Mouse (Mus musculus) erythroid progenitor cell, adult 5-6 weeks (primary cell): ENCODE data around the gene Arfrp1. TPM values are rescaled to one million over a fixed set of nuclear protein-coding genes. Genes with fewer than 3 reads are reported as not detected.

Experiments used
- ATAC-seq: replicated peaks from 2 replicates; pipeline ENCODE4 v1.8.0; 2016; ENCODE audit warnings: moderate number of reproducible peaks, mild to moderate bottlenecking, moderate TSS enrichment, inconsistent platforms; ENCODE audit not compliant: poor library complexity, low FRiP score, severe bottlenecking
- total RNA-seq, 2 experiments: library from RNA; stranded (forward) in 1 of 2; stranded (reverse) in 1 of 2; fragments of 150-400 nt in 1 of 2; fragments of 186-747, 209-891 nt in 1 of 2; gene quantifications; 2 replicates each; pipeline versions ENCODE4 v1.2.3 to v1.2.4; 2015 to 2017; ENCODE audit warnings: low replicate concordance in 2 of 2

Arfrp1 gene
- total RNA-seq (2015; ENCODE audit: low replicate concordance) (5.4 and 14.3 TPM in 2 replicates), total RNA-seq (2017; ENCODE audit: low replicate concordance) (9.0 and 10.8 TPM in 2 replicates)

DNA sequence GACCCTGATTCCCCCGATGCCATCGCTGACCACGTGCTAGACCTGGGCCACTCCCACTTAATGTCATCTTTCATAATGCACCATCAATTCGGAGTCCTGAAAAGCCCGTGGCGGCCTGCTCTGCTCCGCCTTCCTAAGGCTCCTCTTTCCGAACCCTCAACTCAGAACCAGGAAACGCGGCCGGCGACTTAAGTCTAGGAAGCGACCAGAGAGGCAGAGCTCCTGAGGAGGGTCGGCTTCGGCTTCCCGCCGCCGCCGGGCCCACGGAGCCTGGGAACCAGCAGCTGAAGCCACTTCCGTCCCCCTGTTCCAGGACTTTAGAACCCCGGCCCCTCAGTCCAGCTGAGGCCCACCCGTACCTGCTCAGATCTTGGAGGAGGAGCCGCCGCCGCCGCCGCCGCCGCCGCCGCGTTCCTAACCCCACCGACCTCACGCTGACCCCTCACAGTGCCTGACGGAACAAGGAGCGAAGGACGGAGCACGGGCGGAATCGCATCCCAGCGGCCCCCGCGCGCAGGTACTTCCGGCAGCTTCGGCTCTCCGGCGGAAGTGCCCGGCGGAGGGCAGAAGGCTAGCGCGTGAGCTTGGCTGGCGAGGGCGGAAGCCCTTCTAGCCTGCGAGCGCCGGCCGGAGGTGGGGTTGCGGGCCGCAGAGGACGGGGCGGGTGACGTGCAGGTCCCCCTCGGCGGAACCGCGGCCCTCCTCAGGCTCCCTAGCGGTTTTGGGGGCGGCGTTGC is at the start of gene Arfrp1, which contains the start of gene Zgpat:
Arfrp1 (minus strand) TSS at position 545 of the 737 bp plus-strand sequence.
Zgpat (plus strand) TSS at position 69 of the 737 bp plus-strand sequence.
- peak; percentile 93 for ATAC-seq

DNA sequence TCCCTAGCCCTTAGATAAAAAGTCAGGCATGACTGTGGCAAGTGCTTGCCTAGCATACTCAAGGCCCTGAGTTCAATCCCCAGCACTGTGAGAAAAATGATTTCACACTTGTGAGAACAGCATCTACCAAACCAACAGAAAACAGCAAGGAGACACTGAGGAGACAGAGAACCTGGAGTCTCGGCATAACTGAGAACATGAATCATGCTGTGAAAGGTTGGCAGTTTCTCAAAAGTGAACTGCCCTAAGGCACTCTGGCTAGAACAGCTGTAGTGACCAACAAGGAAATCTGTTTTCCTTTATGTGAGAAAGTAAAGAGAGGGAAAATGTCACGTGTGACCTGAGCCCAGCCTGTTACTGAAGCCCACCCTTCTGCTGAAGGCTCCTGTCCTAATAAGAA is 47.9 kb upstream of the Arfrp1 start:
- ATAC-seq: no peak

DNA sequence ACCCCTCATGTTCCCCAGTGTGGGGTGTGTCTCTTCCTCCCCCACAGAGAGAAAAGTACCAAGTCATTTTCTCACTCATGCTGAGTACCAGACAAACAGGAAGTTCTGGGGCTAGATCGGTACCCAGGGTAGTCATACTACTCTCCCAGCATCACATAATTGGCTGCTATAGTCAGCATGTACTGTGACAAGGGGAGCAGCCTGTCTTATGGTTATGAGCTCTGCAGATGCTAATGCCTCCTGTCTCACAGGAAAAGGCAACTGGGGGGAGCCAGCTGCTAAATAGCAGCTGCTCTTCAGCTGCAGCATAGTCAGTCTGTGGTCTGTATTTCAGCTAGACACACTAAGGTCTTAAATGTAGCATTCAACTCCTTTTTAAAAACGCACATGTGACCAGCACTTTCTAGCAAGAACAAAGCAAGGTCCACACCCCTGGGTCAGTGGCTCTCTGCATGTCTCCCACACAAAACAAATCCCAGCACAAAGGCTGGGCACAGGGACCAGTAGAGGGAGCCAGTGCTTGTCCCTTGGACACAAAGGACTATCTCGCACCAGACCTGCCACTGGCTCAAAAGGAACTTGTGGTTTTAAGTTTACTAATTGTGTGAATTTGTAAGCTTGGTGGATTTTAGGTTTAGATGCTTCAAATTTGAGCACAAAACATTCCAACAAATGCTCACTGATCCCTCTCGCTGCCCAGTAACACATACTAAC is 45.7 kb upstream of the Arfrp1 start:
- ATAC-seq: peak; percentile 52; the same call in 1 of the 2 replicates

DNA sequence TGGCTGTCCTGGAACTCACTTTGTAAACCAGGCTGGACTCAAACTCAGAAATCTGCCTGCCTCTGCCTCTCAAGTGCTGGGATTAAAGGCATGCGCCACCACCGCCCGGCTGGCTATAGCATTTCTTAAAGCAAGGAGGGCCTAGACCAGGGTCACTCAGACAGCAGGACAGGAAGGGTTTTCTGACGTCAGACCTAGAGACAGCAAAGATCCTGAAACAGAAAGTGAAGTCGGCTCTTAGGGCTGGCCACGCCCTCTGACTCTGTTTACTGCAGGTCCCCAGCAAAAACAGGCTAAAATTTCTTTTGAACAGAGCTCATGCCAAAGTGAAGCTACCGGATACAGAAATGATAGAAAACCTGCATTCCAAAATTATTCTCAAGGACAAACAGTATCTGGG is 44.4 kb upstream of the Arfrp1 start:
- ATAC-seq: no peak

DNA sequence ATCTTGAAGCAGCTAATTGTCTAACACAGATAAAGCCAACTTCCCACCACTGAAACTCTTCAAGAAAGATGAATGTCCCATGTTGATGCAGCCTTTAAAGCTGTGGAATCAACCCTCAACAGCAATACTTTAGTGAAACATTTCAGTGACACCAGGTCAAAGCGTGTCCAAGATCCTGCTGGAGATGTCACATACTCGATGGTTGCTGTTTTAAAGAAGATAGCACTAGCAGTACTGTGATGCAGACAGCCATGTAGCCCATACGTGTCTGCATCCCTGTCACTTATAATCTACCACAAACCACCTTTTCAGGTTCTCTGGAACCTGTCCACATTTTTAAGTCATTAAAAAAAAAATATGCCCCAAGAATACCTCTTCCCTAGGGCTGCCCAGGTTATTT is 38.5 kb upstream of the Arfrp1 start:
- ATAC-seq: no peak

DNA sequence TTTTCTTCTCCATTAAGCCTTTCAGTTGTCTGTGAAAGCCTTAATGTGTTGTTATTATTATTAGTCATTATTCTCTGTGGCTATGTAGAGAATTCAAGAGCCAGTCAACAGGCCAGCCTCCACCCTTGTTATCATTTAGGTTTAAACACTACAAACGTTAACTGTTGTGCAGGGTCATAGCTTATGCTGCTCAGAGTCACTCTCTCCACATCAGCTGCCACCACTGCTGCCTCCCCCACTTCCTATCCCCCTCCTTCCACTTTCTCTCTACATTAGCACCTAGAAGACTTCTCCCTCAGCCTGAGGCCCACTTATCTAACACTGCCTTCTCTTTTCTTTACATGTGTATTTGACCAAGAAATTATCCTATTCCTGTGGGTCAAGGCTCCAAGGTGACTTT is 36.3 kb upstream of the Arfrp1 start:
- ATAC-seq: no peak

DNA sequence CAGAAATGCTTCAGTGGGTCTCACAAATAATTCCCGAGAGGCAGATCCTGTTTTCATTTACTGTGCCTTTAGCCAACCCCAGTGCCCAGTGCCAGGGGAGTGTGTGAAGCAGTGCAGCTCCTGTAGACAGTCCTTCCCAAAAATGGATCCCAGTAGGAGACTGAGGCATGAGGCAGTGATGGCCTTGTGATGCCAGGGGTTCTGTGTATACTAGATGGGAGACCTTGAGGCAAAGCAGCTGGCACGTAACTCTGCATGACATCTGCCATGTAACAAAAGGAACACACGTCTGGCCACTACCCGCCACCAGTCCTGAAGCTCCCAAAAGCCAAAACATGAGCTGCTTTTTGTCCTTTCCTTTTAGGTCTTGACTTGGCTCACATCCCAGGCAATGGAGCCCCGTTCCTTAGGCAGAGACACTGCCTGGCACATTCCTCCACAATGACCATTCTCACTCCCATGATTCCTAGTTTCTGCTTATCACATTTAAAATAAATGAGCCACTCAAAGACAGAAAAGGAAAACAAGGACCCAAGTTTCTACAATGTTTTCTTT is 32.1 kb upstream of the Arfrp1 start:
- no peak for ATAC-seq

DNA sequence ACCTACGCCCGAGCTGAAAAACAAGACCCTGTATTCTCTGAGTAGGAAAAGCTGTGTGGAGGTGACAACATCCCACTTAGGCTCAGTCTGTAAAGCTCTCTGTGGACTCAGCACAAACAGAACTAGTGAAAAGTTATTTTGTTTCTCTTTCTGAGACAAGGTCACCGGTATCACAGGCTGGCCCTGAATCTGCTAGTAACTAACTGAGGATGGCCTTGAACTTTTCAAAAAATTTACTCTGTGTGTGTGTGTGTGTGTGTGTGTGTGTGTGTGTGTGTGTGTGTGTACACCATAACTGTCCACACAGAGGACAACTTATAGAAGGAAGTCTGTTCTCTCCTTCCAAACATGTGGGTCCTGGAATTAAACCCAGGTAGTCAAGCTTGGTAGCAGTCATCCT is 28.9 kb upstream of the Arfrp1 start:
- no peak for ATAC-seq

DNA sequence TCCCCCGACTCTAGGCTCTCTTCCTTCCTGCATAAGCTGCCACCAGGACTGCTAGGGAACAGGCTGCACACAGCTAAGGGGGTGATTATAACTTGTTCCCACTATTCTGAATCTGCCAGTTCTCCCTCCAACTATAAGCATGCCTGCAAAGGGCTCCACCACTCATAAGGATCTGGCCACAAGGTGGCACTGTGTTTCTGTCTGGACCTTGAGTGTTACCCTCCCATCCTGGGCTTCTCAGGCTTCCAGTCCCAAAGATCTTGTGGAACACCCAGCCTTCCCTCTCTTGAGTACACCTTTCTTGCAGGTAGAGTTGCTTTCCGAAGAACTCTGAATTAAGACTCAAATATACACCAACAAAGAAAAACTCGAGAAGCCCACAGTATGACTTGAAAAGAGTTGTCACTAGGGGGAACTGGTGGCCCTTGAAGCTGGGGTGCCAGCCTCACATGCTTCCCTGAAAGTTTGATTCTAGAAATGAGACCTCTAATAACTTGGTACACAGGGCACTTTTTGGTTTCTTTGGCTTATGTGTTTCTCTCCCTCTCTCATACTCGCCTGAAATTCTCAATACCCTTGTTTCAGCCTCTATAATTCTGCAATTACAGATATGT is 27.5 kb upstream of the Arfrp1 start:
- peak; percentile 84 for ATAC-seq

DNA sequence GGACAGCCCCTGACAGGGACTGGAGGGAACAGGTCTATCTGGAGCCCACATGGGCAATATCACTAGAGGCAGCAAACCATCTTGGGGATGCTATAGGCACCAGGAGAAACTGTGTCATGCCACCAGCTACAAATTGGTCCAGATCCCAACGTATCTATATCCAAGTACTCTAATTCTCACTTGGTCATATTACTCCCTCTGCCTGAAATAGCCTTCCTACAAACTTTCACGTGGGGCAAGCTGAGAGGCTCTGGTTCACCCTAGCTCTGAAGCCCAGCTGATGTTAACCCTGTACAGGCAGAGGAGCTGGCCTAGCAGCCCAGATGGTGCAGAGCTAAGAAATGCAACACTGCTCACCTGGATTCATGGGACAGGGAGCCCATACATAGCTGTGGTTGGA is 26.3 kb upstream of the Arfrp1 start:
- ATAC-seq: no peak

DNA sequence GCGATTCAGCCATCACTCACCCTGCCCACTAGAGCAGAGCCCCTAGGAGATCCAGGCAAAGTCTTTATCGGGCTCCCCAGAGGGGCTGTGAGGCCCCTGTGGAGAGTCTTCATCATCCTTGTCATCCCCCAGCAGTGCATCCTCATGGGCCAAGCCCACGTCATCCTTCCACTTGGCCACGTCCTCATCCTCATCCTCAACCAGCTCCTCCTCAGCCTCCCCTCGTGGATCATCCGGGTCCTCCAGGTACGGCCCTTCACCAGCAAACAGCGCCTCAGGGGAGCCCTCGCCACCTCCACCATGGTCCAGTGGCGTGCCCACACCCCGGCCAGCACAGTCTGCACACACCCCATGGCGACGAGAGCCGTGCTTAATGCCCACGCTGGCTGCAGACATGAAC is 25.8 kb upstream of the Arfrp1 start:
- no peak for ATAC-seq

DNA sequence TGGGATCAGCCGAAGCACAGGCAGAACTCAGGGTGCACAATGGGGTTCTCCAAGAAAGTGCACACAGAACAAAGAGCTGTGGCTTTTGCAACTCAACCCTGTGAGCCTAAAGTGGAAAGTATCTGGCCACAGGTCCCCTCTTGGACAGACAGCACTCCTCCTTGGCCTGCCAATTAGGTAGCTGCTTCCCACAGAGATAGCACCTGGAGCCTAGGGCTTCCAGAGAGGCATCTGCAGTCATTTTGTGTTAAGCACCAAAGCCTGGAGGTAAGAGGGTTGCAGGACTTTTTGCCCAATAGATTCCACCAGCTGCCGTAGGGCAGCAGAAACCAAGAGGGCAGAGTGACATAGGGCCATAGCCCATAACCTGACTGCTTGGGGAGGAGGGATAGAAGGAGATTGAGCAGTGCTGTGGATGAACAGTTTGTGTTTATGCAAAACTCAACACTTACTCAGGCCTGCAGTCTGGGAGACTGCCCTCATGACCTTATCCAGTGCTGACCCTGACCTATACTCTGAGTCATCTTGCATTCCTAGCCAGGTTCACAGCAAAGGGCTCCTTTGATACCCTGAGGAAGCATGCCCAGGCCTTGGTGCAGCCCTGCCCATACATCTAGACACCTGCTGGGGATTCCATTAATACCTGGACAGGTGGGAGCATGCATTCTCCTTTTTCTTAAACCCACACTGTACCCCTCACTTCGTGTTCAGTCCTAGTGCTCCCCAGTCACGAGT is 25.1 kb upstream of the Arfrp1 start:
- no peak for ATAC-seq

DNA sequence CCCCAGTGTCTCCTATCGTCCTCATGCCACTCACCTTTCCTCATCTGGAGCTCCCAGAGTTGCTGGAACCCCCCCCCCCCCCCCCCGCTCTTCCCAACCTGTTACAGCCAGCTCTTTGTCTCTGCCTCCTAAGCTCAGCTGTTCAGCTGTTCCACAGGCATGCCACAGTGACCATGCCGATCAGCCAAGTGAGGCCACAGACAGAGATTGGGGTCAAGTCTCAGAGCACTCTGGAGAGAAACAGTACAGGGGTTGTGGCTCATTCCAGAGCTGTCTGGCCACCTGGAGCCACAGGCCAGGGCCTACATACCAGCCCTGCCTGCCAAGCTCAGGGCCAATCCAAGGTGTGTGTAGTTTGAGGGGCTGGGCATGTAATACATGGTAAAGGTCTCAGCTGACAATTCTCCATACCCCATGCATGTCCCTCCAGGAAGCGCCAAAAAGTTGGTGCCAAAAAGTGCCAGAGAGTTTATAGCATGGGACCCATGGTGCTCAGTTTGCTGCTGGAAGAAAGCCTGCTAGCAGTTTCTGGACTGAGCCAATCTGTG is 21.5 kb upstream of the Arfrp1 start:
- no peak for ATAC-seq

DNA sequence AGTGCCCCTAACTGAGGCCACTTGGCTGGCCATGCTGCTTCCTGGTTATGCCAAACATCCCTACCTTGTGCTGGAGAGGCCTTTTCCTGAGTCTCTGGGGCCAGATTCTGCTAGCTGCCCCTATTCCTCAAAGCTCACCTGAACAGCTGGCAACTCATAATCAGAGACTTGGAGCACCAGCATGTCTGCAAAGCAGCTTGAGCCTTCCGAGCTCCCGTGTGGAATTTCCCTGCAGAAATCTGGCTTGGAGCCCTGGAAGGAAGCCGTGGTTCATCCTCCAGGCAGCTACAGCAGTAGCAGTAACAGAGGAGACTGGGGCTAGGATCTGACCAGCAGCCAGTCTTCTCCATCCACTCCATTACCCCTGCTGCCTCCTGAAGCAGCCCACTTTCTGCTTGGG is 20.7 kb upstream of the Arfrp1 start:
- no peak for ATAC-seq

DNA sequence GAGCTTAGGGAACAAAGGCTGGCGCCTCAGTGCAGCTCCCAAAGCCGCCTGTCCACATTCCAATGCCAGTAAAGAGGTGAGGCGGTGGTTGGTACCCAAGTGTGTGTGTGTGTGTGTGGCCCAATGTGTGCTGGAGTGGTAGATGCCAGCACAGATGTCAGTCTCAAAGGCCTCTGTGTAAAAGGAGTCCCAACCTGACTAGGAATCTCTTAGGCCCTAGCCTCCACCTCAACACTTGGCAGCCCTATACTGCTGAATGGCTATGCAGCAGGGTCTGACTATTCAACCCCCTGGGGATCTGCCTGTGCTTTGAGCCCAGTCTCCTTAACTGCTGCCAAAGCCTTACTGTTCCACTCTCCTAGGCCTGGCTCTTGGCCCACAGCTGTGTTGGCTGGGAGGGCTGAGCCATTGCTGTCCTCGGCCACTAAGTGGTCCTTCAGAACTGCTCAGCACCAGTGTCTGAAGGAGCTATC is 19.8 kb upstream of the Arfrp1 start:
- no peak for ATAC-seq

DNA sequence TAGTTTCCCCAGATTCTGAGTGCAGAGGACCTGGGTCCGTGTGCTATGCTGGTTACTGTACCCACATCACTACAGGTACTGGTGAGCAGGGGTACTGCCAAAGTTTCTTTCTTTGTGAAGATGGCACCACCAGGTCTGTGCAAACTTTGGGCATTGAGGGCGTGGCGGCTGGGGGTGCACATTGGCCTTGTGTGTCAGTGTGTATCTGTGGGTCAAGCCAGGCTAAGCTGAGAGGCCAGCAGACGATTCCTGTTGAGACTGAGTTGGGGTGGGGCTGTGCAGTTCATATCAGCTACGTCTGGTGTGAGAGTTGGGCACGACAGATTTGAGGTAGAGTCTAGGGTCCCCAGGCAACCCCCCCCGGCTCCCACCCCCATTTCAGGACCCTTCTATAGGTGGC is 19.3 kb upstream of the Arfrp1 start:
- ATAC-seq: no peak

DNA sequence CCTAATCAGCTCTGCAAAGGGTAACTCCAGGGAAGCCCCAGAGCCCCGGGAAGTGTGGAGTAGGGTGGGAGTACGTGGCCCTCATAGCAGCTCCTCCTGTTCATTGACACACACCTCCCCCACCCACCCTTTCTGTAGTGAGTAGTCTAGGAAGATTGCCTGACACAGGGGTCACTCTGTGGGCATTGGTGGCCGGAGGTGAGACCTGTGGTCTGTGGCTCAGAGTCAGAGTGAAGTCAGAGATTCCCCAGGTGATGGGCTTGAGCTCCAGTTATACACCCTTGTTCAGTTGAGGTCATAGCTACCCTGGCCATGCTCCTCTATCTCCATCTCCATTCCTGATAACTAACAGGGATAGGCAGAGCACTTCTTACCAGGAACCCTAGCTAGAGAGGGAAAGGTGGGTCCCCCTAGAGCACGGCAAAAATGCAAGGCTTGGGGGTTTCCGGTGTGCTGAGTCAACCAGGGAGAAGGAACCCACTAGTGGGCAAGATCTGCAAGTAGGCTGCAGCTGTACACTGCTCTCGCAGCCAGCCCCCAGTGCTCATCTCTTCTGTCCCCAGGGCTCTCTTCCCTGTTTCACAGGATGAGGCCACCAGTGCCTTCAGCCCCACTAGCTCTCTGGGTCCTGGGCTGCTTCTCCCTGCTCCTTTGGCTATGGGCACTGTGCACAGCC is 16.6 kb upstream of the Arfrp1 start:
- ATAC-seq: 0 out of 2 replicates have a peak, but pooled peaks have one; percentile 16

DNA sequence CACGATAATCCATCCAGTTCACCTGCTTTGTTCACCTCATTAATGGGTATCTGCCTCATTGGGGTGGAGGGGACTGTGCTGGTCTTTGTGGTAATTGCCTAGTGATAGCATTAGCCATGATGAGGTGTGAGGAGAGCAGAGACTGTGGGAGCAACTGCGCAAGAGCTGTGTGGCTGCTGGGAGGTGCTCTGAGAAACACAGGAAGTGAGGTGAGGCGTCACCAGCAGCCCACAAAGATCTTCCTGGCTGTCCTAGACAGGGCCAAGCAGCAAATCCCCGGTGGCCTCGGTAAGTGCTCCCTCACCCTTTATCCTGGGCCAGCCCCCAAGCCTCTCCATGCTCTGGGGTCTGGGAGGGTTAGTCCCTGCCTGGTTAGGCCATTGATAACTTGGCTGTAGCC is 15.9 kb upstream of the Arfrp1 start:
- no peak for ATAC-seq

DNA sequence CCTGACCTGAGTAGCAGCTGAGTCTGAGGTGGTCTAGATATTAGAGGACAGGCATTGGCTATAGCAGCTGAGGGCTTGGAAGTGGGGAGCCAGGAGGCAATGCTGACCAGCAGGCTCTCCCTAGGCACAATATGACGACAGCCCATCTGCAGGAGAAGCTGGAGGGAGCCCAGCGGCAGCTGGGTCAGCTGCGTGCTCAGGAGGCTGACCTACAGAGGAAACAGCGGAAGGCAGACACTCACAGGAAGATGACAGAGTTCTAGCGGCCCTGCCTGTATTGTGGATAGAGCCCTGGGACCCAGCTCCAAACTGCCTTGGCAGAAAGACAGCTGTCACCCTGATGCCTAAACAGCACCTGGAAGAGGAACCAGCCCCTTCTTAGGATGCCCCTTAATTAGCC is 15.0 kb upstream of the Arfrp1 start:
- no peak for ATAC-seq
